Mouse (Mus musculus): ENCODE measurements at regions not wholly inside any gene's neighbourhood (a gene's known extent, or its start where the extent isn't known, plus 50 kb on each side); places are given as distances from the start of the nearest gene placed in this dataset.

GRCm38 (mm10) chr6:135473146-135473545, 110.8 kb downstream of the Emp1 start:
- ATAC-seq (replicated peaks) = no peak
- WGBS = 88% methylated on average over 4 of the region's 4 CpGs

GRCm38 (mm10) chr6:135488795-135489194, 126.5 kb downstream of the Emp1 start:
- H3K4me2 ChIP-seq (replicated peaks) = no peak overlapping the region
- H3K36me3 ChIP-seq = no peaks in the 10 kb centered on the region
- no peak overlapping the region for H3K4me3 ChIP-seq
- no peak overlapping the region for H3K9ac ChIP-seq (replicated peaks)
- H3K27ac ChIP-seq (replicated peaks) = no peak overlapping the region
- 63% methylated on average over 2 of the region's 2 CpGs for WGBS
- H3K27me3 ChIP-seq = no peaks in the 10 kb centered on the region
- no peak for ATAC-seq (replicated peaks)
- no peaks in the 10 kb centered on the region for H3K9me3 ChIP-seq
- no peaks in the 10 kb centered on the region for H3K4me1 ChIP-seq

More at GRCm38 (mm10) chr6:135473146-135473545, 110.8 kb downstream of the Emp1 start:
- Histone ChIP-seq H3K4me3 (no peak overlapping the region), H3K9me3 (no peaks in the 10 kb centered on the region), H3K27ac (replicated peaks) (no peak overlapping the region), H3K4me1 (no peaks in the 10 kb centered on the region), H3K27me3 (no peaks in the 10 kb centered on the region), H3K9ac (replicated peaks) (no peak overlapping the region), H3K4me2 (replicated peaks) (no peak overlapping the region), H3K36me3 (no peaks in the 10 kb centered on the region)

- H3K27ac ChIP-seq (replicated peaks) = no peak overlapping the region
- no peak overlapping the region for H3K4me2 ChIP-seq (replicated peaks)
- no peaks in the 10 kb centered on the region for H3K27me3 ChIP-seq
- ATAC-seq (replicated peaks) = no peak
- no peak overlapping the region for H3K4me3 ChIP-seq
- H3K36me3 ChIP-seq = no peaks in the 10 kb centered on the region
- WGBS = 82% methylated on average over 1 of the region's 1 CpGs
- no peaks in the 10 kb centered on the region for H3K4me1 ChIP-seq
- H3K9me3 ChIP-seq = no peaks in the 10 kb centered on the region
- no peak overlapping the region for H3K9ac ChIP-seq (replicated peaks)
These were observed 131.6 kb downstream of the Emp1 start for GRCm38 (mm10) chr6:135493983-135494382.

- WGBS = 83% methylated on average over 2 of the region's 2 CpGs
These were observed 133.5 kb downstream of the Emp1 start for GRCm38 (mm10) chr6:135495841-135496240.

GRCm38 (mm10) chr6:135498592-135498991, 136.2 kb downstream of the Emp1 start:
- H3K27ac ChIP-seq (replicated peaks) = no peak overlapping the region
- no peak for ATAC-seq (replicated peaks)
- no peaks in the 10 kb centered on the region for H3K9me3 ChIP-seq
- peaks cover 5% of the 10 kb centered on the region; the same call in 1 of the 2 replicates for H3K4me1 ChIP-seq
- 93% methylated on average over 6 of the region's 6 CpGs for WGBS
- no peak overlapping the region for H3K4me3 ChIP-seq
- H3K27me3 ChIP-seq = no peaks in the 10 kb centered on the region
- H3K4me2 ChIP-seq (replicated peaks) = no peak overlapping the region
- no peaks in the 10 kb centered on the region for H3K36me3 ChIP-seq
- H3K9ac ChIP-seq (replicated peaks) = no peak overlapping the region

More at GRCm38 (mm10) chr6:135495841-135496240, 133.5 kb downstream of the Emp1 start:
- Histone ChIP-seq H3K4me2 (replicated peaks) (no peak overlapping the region), H3K4me3 (no peak overlapping the region), H3K9me3 (no peaks in the 10 kb centered on the region), H3K9ac (replicated peaks) (no peak overlapping the region), H3K27me3 (no peaks in the 10 kb centered on the region), H3K36me3 (no peaks in the 10 kb centered on the region), H3K27ac (replicated peaks) (no peak overlapping the region), H3K4me1 (no peaks in the 10 kb centered on the region; the same call in 1 of the 2 replicates)
- ATAC-seq (replicated peaks) = no peak

DNA sequence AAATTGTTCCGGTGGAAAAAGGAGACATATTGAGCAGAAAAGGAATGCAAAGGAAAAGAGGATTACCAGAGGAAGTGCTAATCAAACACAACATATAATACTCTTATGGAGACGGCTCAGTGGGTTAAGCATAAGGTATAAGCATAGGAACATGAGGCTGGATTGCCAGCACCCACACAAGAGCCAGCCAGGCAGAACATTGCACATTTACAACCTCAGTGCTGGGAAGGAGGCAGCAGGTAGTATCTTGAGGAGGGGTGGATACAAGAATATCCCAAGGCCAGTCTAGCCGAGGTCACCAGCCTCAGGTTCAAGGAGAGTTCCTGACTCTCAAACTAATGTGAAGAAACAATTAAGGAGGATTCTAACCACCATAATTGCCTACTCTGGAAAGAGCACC, 138.0 kb downstream of the Emp1 start:
- Histone ChIP-seq H3K9ac (replicated peaks) (no peak overlapping the region), H3K27ac (replicated peaks) (no peak overlapping the region), H3K9me3 (no peaks in the 10 kb centered on the region), H3K4me1 (peaks cover 5% of the 10 kb centered on the region; the same call in 1 of the 2 replicates), H3K4me3 (no peak overlapping the region), H3K27me3 (no peaks in the 10 kb centered on the region), H3K36me3 (no peaks in the 10 kb centered on the region), H3K4me2 (replicated peaks) (no peak overlapping the region)
- no peak for ATAC-seq (replicated peaks)
- 81% methylated on average over 3 of the region's 3 CpGs for WGBS

- Histone ChIP-seq H3K4me1 (peaks cover 5% of the 10 kb centered on the region; the same call in 1 of the 2 replicates), H3K4me2 (replicated peaks) (no peak overlapping the region), H3K27me3 (no peaks in the 10 kb centered on the region), H3K9me3 (no peaks in the 10 kb centered on the region), H3K27ac (replicated peaks) (no peak overlapping the region), H3K36me3 (no peaks in the 10 kb centered on the region), H3K9ac (replicated peaks) (no peak overlapping the region), H3K4me3 (no peak overlapping the region)
- WGBS = 75% methylated on average over 6 of the region's 6 CpGs
- no peak for ATAC-seq (replicated peaks)
These were observed 139.4 kb downstream of the Emp1 start for GRCm38 (mm10) chr6:135501791-135502190.

- Histone ChIP-seq H3K4me3 (no peak overlapping the region), H3K4me1 (peaks cover 5% of the 10 kb centered on the region; the same call in 1 of the 2 replicates), H3K27me3 (no peaks in the 10 kb centered on the region), H3K9me3 (no peaks in the 10 kb centered on the region), H3K4me2 (replicated peaks) (no peak overlapping the region), H3K9ac (replicated peaks) (no peak overlapping the region), H3K27ac (replicated peaks) (no peak overlapping the region), H3K36me3 (no peaks in the 10 kb centered on the region)
- no peak for ATAC-seq (replicated peaks)
- WGBS = 57% methylated on average over 8 of the region's 8 CpGs
These were observed 140.1 kb downstream of the Emp1 start for GRCm38 (mm10) chr6:135502405-135502804.

DNA sequence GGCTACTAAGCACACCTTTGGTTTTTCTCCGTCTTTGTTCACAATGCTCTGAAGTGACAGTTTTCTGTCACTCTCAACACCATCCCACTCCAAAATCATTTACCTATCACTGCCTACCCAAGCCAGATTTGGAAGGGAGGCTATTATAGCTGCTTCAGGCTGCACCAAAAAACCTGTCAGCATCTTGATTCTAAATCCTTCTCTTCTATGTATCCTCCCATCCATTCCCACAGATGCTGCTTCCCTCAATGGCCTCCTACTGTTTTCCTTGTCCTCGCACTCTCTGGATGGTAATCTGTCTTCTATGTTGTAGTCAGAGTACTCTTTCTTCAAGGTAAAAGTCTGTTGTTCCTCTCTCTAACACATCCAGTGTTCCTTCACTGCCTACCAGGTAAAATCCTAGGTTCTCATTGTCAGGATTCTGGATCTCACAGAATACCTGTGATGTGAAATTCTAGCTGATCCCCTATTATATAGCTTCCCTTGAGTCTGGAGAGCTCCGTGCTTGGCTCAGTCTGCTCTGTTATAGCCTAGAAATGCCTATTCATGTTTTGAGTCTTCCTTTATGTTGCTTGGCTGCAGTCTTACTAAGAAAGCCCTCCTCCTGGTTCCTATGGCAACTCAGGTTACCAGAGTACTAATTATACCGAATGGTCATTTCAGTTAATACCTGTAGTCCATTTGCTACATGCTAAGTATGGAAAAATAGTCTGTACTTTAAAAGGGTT, 156.5 kb downstream of the Emp1 start:
- Histone ChIP-seq H3K4me2 (replicated peaks) (no peak overlapping the region), H3K9ac (replicated peaks) (no peak overlapping the region), H3K27ac (replicated peaks) (no peak overlapping the region), H3K36me3 (no peaks in the 10 kb centered on the region), H3K4me3 (no peak overlapping the region), H3K4me1 (peaks cover 10% of the 10 kb centered on the region; the same call in 1 of the 2 replicates), H3K9me3 (no peaks in the 10 kb centered on the region), H3K27me3 (no peaks in the 10 kb centered on the region)
- 22% methylated on average over 4 of the region's 4 CpGs for WGBS
- 0 out of 2 replicates have a peak, but pooled peaks have one; percentile 64 for ATAC-seq (replicated peaks)

GRCm38 (mm10) chr6:135519438-135519803, 157.1 kb downstream of the Emp1 start:
- WGBS = 16% methylated on average over 2 of the region's 2 CpGs
- Histone ChIP-seq H3K27ac (replicated peaks) (no peak overlapping the region), H3K9ac (replicated peaks) (no peak overlapping the region), H3K36me3 (no peaks in the 10 kb centered on the region), H3K4me1 (peaks cover 10% of the 10 kb centered on the region; the same call in 1 of the 2 replicates), H3K27me3 (no peaks in the 10 kb centered on the region), H3K4me2 (replicated peaks) (no peak overlapping the region), H3K9me3 (no peaks in the 10 kb centered on the region), H3K4me3 (no peak overlapping the region)
- no peak for ATAC-seq (replicated peaks)

DNA sequence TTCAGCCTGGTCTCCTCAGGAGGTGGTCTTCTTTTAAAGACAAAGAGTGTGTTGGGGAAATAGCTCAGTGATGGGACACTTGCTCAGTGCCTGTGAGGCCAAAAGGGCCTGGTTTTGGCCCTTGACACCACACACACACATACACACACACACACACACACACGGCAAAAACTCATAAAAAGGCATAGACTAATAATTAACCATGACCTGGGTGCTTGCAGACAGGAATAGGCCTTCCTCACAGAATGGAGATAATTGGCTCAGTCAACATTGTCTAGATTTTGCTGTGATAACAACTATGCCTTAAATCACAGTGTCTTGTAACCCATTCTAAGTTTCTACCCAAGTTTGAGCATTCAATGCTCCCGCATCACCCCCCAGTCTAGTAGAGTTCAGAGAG, 158.5 kb downstream of the Emp1 start:
- ATAC-seq (replicated peaks) = no peak
- H3K4me3 ChIP-seq = no peak overlapping the region
- 88% methylated on average over 2 of the region's 2 CpGs for WGBS

GRCm38 (mm10) chr6:135524886-135525285, 162.5 kb downstream of the Emp1 start:
- no peaks in the 10 kb centered on the region for H3K27me3 ChIP-seq
- no peak overlapping the region for H3K27ac ChIP-seq (replicated peaks)
- H3K9ac ChIP-seq (replicated peaks) = no peak overlapping the region
- no peak overlapping the region for H3K4me2 ChIP-seq (replicated peaks)
- no peaks in the 10 kb centered on the region for H3K9me3 ChIP-seq
- no peaks in the 10 kb centered on the region for H3K36me3 ChIP-seq
- H3K4me1 ChIP-seq = peaks cover 17% of the 10 kb centered on the region
- WGBS = 58% methylated on average over 5 of the region's 5 CpGs
- no peak overlapping the region for H3K4me3 ChIP-seq
- ATAC-seq (replicated peaks) = no peak

More for the DNA sequence above, 158.5 kb downstream of the Emp1 start:
- Histone ChIP-seq H3K27ac (replicated peaks) (no peak overlapping the region), H3K4me2 (replicated peaks) (no peak overlapping the region), H3K36me3 (no peaks in the 10 kb centered on the region), H3K9ac (replicated peaks) (no peak overlapping the region), H3K9me3 (no peaks in the 10 kb centered on the region), H3K4me1 (peaks cover 18% of the 10 kb centered on the region), H3K27me3 (no peaks in the 10 kb centered on the region)

Data from forebrain, embryonic 15.5 days (tissue).